Mouse (Mus musculus) liver, adult 2 months (tissue): ENCODE measurements around the gene Rhot2.

Experiments
- CTCF ChIP-seq: fragments of 200-500 bp; IDR thresholded peaks from 2 replicates; pipeline ENCODE4 v1.5.1; 2011; ENCODE audit warnings: low read depth, low read length, control low read depth
- POLR2A ChIP-seq: fragments of 200-500 bp; IDR thresholded peaks from 2 replicates; pipeline ENCODE4 v1.6.1; 2011; ENCODE audit warnings: low read length, control low read depth; ENCODE audit not compliant: insufficient read depth; ENCODE audit errors: extremely low read depth

DNA sequence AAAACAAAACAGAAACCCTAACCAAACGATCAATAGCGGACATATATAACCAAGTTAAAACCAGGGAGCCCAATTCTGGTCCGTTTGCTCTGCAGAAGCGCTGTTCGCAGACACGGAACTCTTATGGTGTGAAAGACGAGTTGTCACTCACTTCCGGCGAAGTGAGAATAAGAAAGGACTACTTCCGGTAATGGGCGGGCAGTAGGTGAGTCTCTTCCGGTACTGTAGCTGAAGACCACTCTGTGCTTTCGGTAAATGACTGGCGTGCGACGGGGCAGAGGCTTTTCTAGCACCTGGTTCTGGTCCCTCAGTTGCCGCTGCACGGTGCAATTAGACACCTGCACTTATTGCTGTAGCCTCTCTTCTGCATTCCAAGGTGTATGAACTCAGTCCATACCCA is 21.2 kb downstream of the Rhot2 start, which contains the start of gene Wdr24:
- TF ChIP-seq CTCF (no peak), POLR2A (no peak)
